Mouse (Mus musculus) hindbrain, embryonic 10.5 days (tissue): ENCODE data around the gene Dync1i1. TPM values are rescaled to one million over a fixed set of nuclear protein-coding genes. Genes with fewer than 3 reads are reported as not detected.

ENCODE experiments used
- DNase-seq: peaks from one replicate; pipeline ENCODE4 v3.0.0-alpha.2; 2017; ENCODE audit warnings: low spot score
- H3K27ac ChIP-seq: fragments of 300-500 bp; sonication (generic); 2 replicates; pipeline ENCODE4 v1.5.1; 2016; ENCODE audit warnings: mild to moderate bottlenecking, moderate library complexity
- H3K27me3 ChIP-seq: fragments of 300-500 bp; sonication (generic); 2 replicates; pipeline ENCODE4 v1.6.1; 2016; ENCODE audit warnings: mild to moderate bottlenecking; ENCODE audit not compliant: poor library complexity, insufficient read depth, severe bottlenecking
- H3K36me3 ChIP-seq: fragments of 300-500 bp; sonication (generic); 2 replicates; pipeline ENCODE4 v1.6.1; 2016; ENCODE audit warnings: mild to moderate bottlenecking, moderate library complexity
- H3K4me1 ChIP-seq: fragments of 300-500 bp; sonication (generic); replicated peaks from 2 replicates; pipeline ENCODE4 v1.6.1; 2016; ENCODE audit warnings: mild to moderate bottlenecking
- H3K4me3 ChIP-seq: fragments of 300-500 bp; sonication (generic); 2 replicates; pipeline ENCODE4 v1.5.1; 2016; ENCODE audit warnings: mild to moderate bottlenecking, moderate library complexity
- H3K9me3 ChIP-seq: fragments of 300-500 bp; sonication (generic); 2 replicates; pipeline ENCODE4 v1.6.1; 2016; ENCODE audit warnings: mild to moderate bottlenecking, moderate library complexity
- WGBS: fragments of 180-500 bp; shearing (Covaris S2); methylation state at CpG from one replicate; pipeline ENCODE4 v1.1.7; 2016; 5-methylcytosine and 5-hydroxymethylcytosine counted together
- polyA plus RNA-seq: library from polyadenylated mRNA; unstranded; fragments of >200 nt; fragmentation: Nextera tagmentation; extraction: Ambion mirVana; gene quantifications from 2 replicates; pipeline ENCODE4 v1.2.1, GENCODE M21; 2016

Gene Dync1i1
- polyA plus RNA-seq, 1 experiment from 2014 or later, result 1.5 TPM

DNA sequence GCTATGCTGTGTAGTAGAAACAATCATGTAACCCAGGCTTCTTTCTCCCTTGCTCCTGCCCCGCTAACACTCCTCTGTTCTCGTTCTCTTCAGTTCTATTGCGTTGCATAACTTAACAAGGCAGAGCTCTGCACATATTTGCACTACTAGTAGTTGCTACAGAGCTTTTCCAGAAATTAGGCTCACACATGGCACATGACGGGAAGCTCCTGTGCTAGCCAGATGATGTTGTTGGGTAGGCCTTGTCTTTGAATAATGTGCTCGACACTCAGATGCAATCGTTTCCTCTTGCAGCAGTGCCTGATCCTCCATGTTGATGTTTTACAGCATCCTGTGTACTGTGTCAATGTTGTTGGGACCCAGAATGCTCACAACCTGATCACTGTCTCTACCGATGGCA, 240.9 kb downstream of the Dync1i1 start:
- no peaks in the 10 kb centered on the region for H3K9me3 ChIP-seq
- no peak for DNase-seq
- H3K4me1 ChIP-seq, result 0 out of 2 replicates have a peak, but pooled peaks cover 2% of the 10 kb centered on the region
- no peak overlapping the region for H3K27ac ChIP-seq
- no peaks in the 10 kb centered on the region for H3K27me3 ChIP-seq
- 95% methylated on average over 7 of the region's 7 CpGs for WGBS
- H3K36me3 ChIP-seq, result no peaks in the 10 kb centered on the region
- H3K4me3 ChIP-seq, result no peak overlapping the region

- H3K27ac ChIP-seq, result no peak overlapping the region
- no peaks in the 10 kb centered on the region for H3K27me3 ChIP-seq
- DNase-seq, result no peak
- H3K36me3 ChIP-seq, result no peaks in the 10 kb centered on the region
- 85% methylated on average over 8 of the region's 8 CpGs for WGBS
- H3K4me1 ChIP-seq, result 0 out of 2 replicates have a peak, but pooled peaks cover 2% of the 10 kb centered on the region
- H3K9me3 ChIP-seq, result no peaks in the 10 kb centered on the region
- H3K4me3 ChIP-seq, result no peak overlapping the region
These were observed 241.5 kb downstream of the Dync1i1 start for GRCm38 (mm10) chr6:5966806-5967445.

DNA sequence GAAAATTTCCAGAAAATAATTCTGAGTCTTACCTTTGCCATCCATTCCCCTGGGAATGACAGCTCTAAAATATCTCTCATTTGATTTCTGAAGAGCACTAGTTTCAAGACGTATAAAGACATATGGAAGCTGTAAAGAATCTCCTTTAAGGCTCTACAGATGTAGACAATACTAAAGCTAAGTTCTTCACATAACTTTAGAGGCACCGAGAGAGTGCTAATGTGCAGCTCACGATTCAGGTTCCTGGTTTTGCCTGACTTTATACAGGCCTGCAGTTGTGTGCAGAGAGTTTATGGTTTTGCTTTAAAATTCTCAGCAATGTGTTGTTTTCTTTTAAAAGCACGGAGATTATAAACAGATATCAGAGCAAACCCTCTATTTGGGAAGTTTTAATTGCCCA, 242.1 kb downstream of the Dync1i1 start:
- no peak for DNase-seq
- H3K4me1 ChIP-seq, result 0 out of 2 replicates have a peak, but pooled peaks cover 2% of the 10 kb centered on the region
- H3K27me3 ChIP-seq, result no peaks in the 10 kb centered on the region
- H3K4me3 ChIP-seq, result no peak overlapping the region
- H3K27ac ChIP-seq, result no peak overlapping the region
- no peaks in the 10 kb centered on the region for H3K36me3 ChIP-seq
- WGBS, result 80% methylated on average over 4 of the region's 4 CpGs
- H3K9me3 ChIP-seq, result no peaks in the 10 kb centered on the region

- no peak overlapping the region for H3K4me3 ChIP-seq
These were observed 244.2 kb downstream of the Dync1i1 start for GRCm38 (mm10) chr6:5969613-5970012.

GRCm38 (mm10) chr6:5976241-5976640, 250.8 kb downstream of the Dync1i1 start:
- Histone ChIP-seq H3K4me3 (no peak overlapping the region), H3K4me1 (no peaks in the 10 kb centered on the region), H3K27ac (no peak overlapping the region), H3K9me3 (no peaks in the 10 kb centered on the region), H3K27me3 (no peaks in the 10 kb centered on the region), H3K36me3 (no peaks in the 10 kb centered on the region)
- WGBS, result 73% methylated on average over 4 of the region's 4 CpGs
- no peak for DNase-seq

More at GRCm38 (mm10) chr6:5969613-5970012, 244.2 kb downstream of the Dync1i1 start:
- WGBS, result 87% methylated on average over 8 of the region's 8 CpGs
- no peak overlapping the region for H3K27ac ChIP-seq
- DNase-seq, result no peak
- no peaks in the 10 kb centered on the region for H3K9me3 ChIP-seq
- no peaks in the 10 kb centered on the region for H3K36me3 ChIP-seq
- 0 out of 2 replicates have a peak, but pooled peaks cover 2% of the 10 kb centered on the region for H3K4me1 ChIP-seq
- H3K27me3 ChIP-seq, result no peaks in the 10 kb centered on the region

DNA sequence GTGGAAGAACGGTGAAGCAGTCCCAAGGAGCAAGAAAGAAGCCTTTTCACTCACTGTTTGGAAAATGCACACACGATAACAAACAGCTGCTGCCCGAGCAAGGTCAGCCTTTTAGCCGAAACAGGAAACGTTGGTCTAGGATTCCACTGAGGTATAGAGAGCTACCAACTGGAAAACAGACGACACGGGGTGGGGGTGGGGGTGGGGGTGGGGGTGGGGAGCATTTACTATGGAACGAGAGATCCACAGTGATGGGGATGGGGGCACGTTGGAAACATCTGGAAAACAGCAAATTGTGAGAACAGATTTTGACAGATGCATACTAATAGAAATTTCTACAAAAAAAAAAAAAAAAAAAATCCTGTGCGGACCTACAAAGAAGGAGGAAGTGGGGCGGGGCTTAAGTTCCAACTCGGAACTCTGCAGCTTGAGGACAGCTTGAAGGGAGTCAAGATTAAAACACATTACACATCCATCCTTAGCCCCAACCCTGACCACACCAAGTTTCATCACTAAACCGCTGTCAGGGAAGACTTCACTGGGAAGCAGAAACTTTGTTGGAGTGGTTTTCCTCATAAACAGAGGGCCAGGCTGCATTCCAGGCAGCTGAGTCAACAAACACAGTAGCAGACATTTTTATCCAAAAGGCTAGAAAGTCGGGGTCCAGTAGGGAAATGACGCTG, 251.9 kb downstream of the Dync1i1 start:
- Histone ChIP-seq H3K9me3 (no peaks in the 10 kb centered on the region), H3K27me3 (no peaks in the 10 kb centered on the region), H3K4me1 (no peaks in the 10 kb centered on the region), H3K4me3 (no peak overlapping the region), H3K27ac (no peak overlapping the region), H3K36me3 (no peaks in the 10 kb centered on the region)
- peak; percentile 10 for DNase-seq
- 60% methylated on average over 15 of the region's 15 CpGs for WGBS

DNA sequence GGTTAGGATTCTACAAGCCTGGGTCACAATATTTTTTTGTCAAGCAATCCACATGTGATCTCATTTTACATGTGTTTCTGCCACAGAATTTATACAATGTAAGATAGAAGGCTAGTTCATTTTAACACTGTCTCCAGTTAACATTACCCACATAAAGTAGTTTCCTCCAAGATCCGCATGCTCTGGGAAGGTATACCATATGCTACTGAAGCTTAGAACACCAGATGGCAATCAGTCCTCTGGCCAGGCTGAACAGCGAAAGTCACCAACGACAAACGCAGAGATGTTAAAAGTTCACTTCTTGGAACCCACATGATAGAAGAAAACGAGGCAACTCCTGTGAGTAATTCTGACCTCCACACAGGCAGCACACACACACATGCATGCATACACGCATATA, 265.8 kb downstream of the Dync1i1 start:
- Histone ChIP-seq H3K9me3 (no peaks in the 10 kb centered on the region), H3K36me3 (no peaks in the 10 kb centered on the region), H3K27me3 (no peaks in the 10 kb centered on the region), H3K4me1 (peaks cover 14% of the 10 kb centered on the region), H3K4me3 (no peak overlapping the region), H3K27ac (no peak overlapping the region)
- 62% methylated on average over 6 of the region's 6 CpGs for WGBS
- DNase-seq, result no peak

GRCm38 (mm10) chr6:5991817-5992755, 266.6 kb downstream of the Dync1i1 start:
- Histone ChIP-seq H3K36me3 (no peaks in the 10 kb centered on the region), H3K4me1 (peaks cover 14% of the 10 kb centered on the region), H3K27ac (peak overlapping the region; percentile 45; the same call in 1 of the 2 replicates), H3K4me3 (no peak overlapping the region), H3K9me3 (no peaks in the 10 kb centered on the region), H3K27me3 (no peaks in the 10 kb centered on the region)
- peak; percentile 11 for DNase-seq
- 56% methylated on average over 25 of the region's 25 CpGs for WGBS

DNA sequence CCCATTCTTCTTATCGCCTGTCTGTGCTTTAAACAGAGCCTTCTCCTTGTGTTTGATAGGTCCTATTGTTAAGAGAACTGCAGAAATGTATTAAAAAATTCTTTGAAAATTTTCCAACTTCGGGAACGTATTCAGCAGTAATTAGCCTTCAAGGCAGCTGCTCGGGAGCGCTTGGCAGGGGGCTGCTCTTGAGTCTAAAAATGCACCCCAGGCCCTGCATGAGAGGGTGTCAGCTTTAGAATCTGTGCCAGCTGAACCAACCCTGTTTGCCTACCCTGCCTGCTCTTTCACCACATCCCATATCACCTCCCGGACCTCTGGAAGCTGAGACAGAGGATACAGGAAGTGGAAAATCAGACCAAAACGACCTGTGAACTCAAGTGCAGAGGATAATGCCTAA, 267.6 kb downstream of the Dync1i1 start:
- no peak for DNase-seq
- H3K4me3 ChIP-seq, result no peak overlapping the region
- no peaks in the 10 kb centered on the region for H3K9me3 ChIP-seq
- H3K27ac ChIP-seq, result no peak overlapping the region
- peaks cover 22% of the 10 kb centered on the region for H3K4me1 ChIP-seq
- 51% methylated on average over 7 of the region's 7 CpGs for WGBS
- H3K27me3 ChIP-seq, result no peaks in the 10 kb centered on the region
- no peaks in the 10 kb centered on the region for H3K36me3 ChIP-seq

GRCm38 (mm10) chr6:5997535-5997934, 272.1 kb downstream of the Dync1i1 start:
- 0 out of 2 replicates have a peak, but pooled peaks cover 13% of the 10 kb centered on the region for H3K4me1 ChIP-seq
- no peaks in the 10 kb centered on the region for H3K36me3 ChIP-seq
- H3K9me3 ChIP-seq, result no peaks in the 10 kb centered on the region
- 63% methylated on average over 6 of the region's 6 CpGs for WGBS
- DNase-seq, result no peak
- H3K4me3 ChIP-seq, result no peak overlapping the region
- H3K27me3 ChIP-seq, result no peaks in the 10 kb centered on the region
- H3K27ac ChIP-seq, result no peak overlapping the region

- no peak for DNase-seq
- Histone ChIP-seq H3K9me3 (no peaks in the 10 kb centered on the region), H3K27ac (no peak overlapping the region), H3K4me1 (peaks cover 22% of the 10 kb centered on the region; the same call in 1 of the 2 replicates), H3K4me3 (no peak overlapping the region), H3K27me3 (peaks cover 6% of the 10 kb centered on the region; the same call in 1 of the 2 replicates), H3K36me3 (no peaks in the 10 kb centered on the region)
- 88% methylated on average over 3 of the region's 3 CpGs for WGBS
These were observed 276.6 kb downstream of the Dync1i1 start for GRCm38 (mm10) chr6:6002061-6002460.

DNA sequence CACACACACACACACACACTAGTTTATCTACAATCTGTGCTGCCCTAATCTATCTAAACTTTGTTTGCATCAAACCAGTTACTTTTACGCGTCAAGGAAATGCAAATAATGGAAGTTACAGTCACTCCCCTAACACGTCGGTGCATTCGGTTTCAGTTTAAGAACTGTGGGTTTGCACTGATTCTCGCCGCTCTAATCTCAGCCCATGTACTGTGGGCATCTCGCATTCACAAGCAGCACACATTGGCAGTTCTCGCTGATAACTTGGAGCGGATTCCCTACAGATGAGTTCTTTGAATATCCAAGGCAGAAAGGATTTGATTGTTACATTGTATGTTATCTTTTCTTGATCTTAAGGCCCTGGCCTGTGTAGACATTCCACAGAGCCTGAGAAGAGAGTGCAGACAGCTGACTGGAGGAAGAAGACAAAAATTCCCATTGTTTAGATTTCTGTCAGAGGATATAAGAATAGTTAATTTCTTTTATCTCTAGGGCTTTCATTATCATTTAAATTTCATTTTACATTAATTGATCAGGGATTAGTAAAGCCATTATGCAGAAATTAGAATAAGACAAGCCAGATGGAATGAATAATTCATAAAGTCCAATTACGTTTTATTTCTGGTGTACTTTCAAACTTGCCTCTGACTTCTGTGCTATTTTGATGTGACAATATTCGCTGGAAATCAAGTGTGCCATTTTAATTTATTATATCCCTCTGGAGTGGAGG, 279.5 kb downstream of the Dync1i1 start:
- no peak overlapping the region for H3K4me3 ChIP-seq
- peaks cover 6% of the 10 kb centered on the region; the same call in 1 of the 2 replicates for H3K27me3 ChIP-seq
- H3K36me3 ChIP-seq, result no peaks in the 10 kb centered on the region
- 73% methylated on average over 12 of the region's 12 CpGs for WGBS
- no peak for DNase-seq
- H3K4me1 ChIP-seq, result peaks cover 14% of the 10 kb centered on the region; the same call in 1 of the 2 replicates
- no peak overlapping the region for H3K27ac ChIP-seq
- H3K9me3 ChIP-seq, result no peaks in the 10 kb centered on the region
